Mouse (Mus musculus) heart, embryonic 13.5 days (tissue): ENCODE measurements at regions not wholly inside any gene's neighbourhood (a gene's known extent, or its start where the extent isn't known, plus 50 kb on each side); places are given as distances from the start of the nearest gene placed in this dataset.
"Not testable (repeated sequence)": the region's sequence is repeated elsewhere in the genome, so short reads cannot be mapped to it uniquely, and the experiment has no call there.

ENCODE experiments used
- ATAC-seq: fragments of 200-750 bp; cut with Nextera tagmentation; 2 replicates; pipeline ENCODE4 v1.8.0; 2017; ENCODE audit warnings: moderate TSS enrichment; ENCODE audit not compliant: insufficient number of reproducible peaks, low FRiP score, low TSS enrichment; ENCODE audit errors: extremely low read depth
- H3K27ac ChIP-seq: fragments of 300-500 bp; sonication (generic); replicated peaks from 2 replicates; pipeline ENCODE4 v1.5.1; 2015; ENCODE audit warnings: moderate library complexity, mild to moderate bottlenecking, inconsistent platforms
- H3K27me3 ChIP-seq: fragments of 300-500 bp; sonication (generic); replicated peaks from 2 replicates; pipeline ENCODE4 v1.6.1; 2015; ENCODE audit warnings: mild to moderate bottlenecking, inconsistent platforms
- H3K36me3 ChIP-seq: fragments of 300-500 bp; sonication (generic); 2 replicates; pipeline ENCODE4 v1.6.1; 2015; ENCODE audit warnings: mild to moderate bottlenecking, inconsistent platforms
- H3K4me1 ChIP-seq: fragments of 300-500 bp; sonication (generic); 2 replicates; pipeline ENCODE4 v1.6.1; 2015; ENCODE audit warnings: inconsistent platforms
- H3K4me2 ChIP-seq: fragments of 300-500 bp; sonication (generic); 2 replicates; pipeline ENCODE4 v1.6.1; 2015; ENCODE audit warnings: inconsistent platforms, mild to moderate bottlenecking, moderate library complexity
- H3K4me3 ChIP-seq: fragments of 300-500 bp; sonication (generic); 2 replicates; pipeline ENCODE4 v1.5.1; 2015; ENCODE audit warnings: moderate library complexity, mild to moderate bottlenecking, inconsistent platforms
- H3K9ac ChIP-seq: fragments of 300-500 bp; sonication (generic); 2 replicates; pipeline ENCODE4 v1.6.1; 2015; ENCODE audit warnings: inconsistent platforms, mild to moderate bottlenecking, moderate library complexity
- H3K9me3 ChIP-seq: fragments of 300-500 bp; sonication (generic); 2 replicates; pipeline ENCODE4 v1.6.1; 2016; ENCODE audit warnings: inconsistent platforms
- WGBS: fragments of 180-500 bp; shearing (Covaris S2); methylation state at CpG from one replicate; pipeline ENCODE4 v1.1.7; 2015; ENCODE audit warnings: mixed read lengths; 5-methylcytosine and 5-hydroxymethylcytosine counted together

- WGBS = 53% methylated on average over 5 of the region's 5 CpGs
- Histone ChIP-seq H3K9me3 (peaks cover 6% of the 10 kb centered on the region; the same call in 1 of the 2 replicates), H3K27ac (no peak overlapping the region), H3K4me2 (no peak overlapping the region), H3K36me3 (no peaks in the 10 kb centered on the region), H3K4me3 (no peak overlapping the region), H3K9ac (no peak overlapping the region), H3K27me3 (no peaks in the 10 kb centered on the region), H3K4me1 (no peaks in the 10 kb centered on the region)
- no peak for ATAC-seq
Observed at GRCm38 (mm10) chr4:105718080-105718479, 71.6 kb upstream of the Gm12728 start.

GRCm38 (mm10) chr4:105728696-105729095 lies 61.0 kb upstream of the Gm12728 start:
- no peaks in the 10 kb centered on the region for H3K4me1 ChIP-seq
- no peaks in the 10 kb centered on the region for H3K36me3 ChIP-seq
- 66% methylated on average over 3 of the region's 3 CpGs for WGBS
- H3K9me3 ChIP-seq = no peaks in the 10 kb centered on the region
- H3K9ac ChIP-seq = no peak overlapping the region
- H3K4me2 ChIP-seq = no peak overlapping the region
- no peak overlapping the region for H3K27ac ChIP-seq
- H3K27me3 ChIP-seq = no peaks in the 10 kb centered on the region
- no peak overlapping the region for H3K4me3 ChIP-seq
- ATAC-seq = no peak

- WGBS = 71% methylated on average over 2 of the region's 2 CpGs
- Histone ChIP-seq H3K27ac (no peak overlapping the region), H3K4me3 (no peak overlapping the region), H3K9me3 (no peaks in the 10 kb centered on the region), H3K9ac (no peak overlapping the region), H3K27me3 (no peaks in the 10 kb centered on the region), H3K4me2 (no peak overlapping the region), H3K4me1 (no peaks in the 10 kb centered on the region), H3K36me3 (no peaks in the 10 kb centered on the region)
- ATAC-seq = no peak
Observed at GRCm38 (mm10) chr4:105730900-105731299, 58.8 kb upstream of the Gm12728 start.

- WGBS = 82% methylated on average over 7 of the region's 9 CpGs
- not testable (repeated sequence) for H3K36me3 ChIP-seq, H3K9ac ChIP-seq, H3K27ac ChIP-seq, H3K4me2 ChIP-seq, H3K4me3 ChIP-seq, H3K4me1 ChIP-seq, H3K27me3 ChIP-seq, H3K9me3 ChIP-seq, ATAC-seq
Observed at GRCm38 (mm10) chr4:105735116-105735515, 54.6 kb upstream of the Gm12728 start.
